Mouse (Mus musculus) bone marrow macrophage, adult 2 months (primary cell): ENCODE data around the gene Gm17334.

Source experiments
- CTCF ChIP-seq: IDR thresholded peaks from 2 replicates; pipeline ENCODE4 v1.5.1; 2012; ENCODE audit warnings: low read depth, mild to moderate bottlenecking, low read length, moderate library complexity
- POLR2A ChIP-seq: IDR thresholded peaks from 2 replicates; pipeline ENCODE4 v1.6.1; 2012; ENCODE audit warnings: mild to moderate bottlenecking, low read depth, low read length, borderline replicate concordance

DNA sequence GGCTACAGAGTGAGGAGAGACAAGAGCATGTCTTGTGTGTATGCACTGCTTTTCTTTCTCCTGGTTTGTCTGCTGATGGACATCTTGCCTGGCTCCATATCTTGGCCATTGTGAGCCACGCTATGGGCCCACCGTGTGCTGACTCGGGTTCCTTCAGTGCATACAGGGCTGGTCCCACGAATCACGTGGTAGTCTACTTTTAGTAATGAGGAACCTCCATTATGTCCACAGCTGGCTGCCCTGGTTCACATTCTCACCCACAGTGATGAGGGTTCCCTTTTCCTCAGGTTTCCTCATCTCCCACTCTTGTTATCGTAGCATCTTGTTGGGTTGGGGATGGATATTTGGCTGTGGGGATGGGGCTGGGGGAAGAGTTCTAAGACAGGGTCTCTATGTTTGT lies 24.4 kb downstream of the Gm17334 start:
- TF ChIP-seq CTCF: no peak
- TF ChIP-seq POLR2A: no peak
